Mouse (Mus musculus) liver, embryonic 14.5 days (tissue): ENCODE measurements around the gene Mrpl49.

Experiments
- CTCF ChIP-seq: IDR thresholded peaks from 2 replicates; pipeline ENCODE4 v1.5.1; 2016; ENCODE audit warnings: antibody characterized with exemption, low read depth, control low read depth
- EP300 ChIP-seq: IDR thresholded peaks from 2 replicates; pipeline ENCODE4 v1.6.1; 2016; ENCODE audit warnings: antibody characterized with exemption, low read depth

- TF ChIP-seq CTCF, result no peak
- no peak for TF ChIP-seq EP300
Observed at GRCm38 (mm10) chr19:6038326-6038725, 19.3 kb downstream of the Mrpl49 start.
